Mouse (Mus musculus): Measurements from ENCODE around the gene Dnah8.

GRCm38 (mm10) chr17:30635367-30635766, 11.2 kb downstream of the Dnah8 start:
- TF ChIP-seq CTCF (conservative IDR thresholded peaks at IDR 0.05; ENCODE audit: low read length) = no peak
- TF ChIP-seq POU5F1 (IDR thresholded peaks at IDR 0.05; ENCODE audit: borderline replicate concordance, low read length) = no peak
